Mouse (Mus musculus): ENCODE measurements around the gene Glp2r.
A peak's percentile ranks its signal among the peaks of the same experiment; 100 is the strongest.

Gene Glp2r

DNA sequence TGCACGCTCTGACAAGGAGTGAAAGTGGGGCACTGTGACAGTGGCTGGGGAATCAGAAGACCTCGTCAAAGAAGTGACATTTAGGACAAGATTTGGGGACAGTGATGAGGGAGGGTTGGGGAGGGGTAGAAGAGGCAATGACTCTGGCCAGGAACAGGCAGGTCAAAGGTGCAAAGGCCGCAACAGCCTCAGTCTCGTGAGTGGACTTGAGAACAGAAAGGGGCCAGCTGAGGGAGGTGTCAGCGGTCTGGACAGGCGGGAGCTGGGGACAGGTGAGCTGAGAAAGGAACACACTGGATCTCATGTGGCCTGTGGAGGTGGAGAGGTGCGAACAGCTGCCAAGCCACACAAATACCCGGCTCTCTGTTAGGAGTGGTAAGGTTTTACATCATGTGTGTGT, 138.0 kb downstream of the Glp2r start:
- no peak for DNase-seq

DNA sequence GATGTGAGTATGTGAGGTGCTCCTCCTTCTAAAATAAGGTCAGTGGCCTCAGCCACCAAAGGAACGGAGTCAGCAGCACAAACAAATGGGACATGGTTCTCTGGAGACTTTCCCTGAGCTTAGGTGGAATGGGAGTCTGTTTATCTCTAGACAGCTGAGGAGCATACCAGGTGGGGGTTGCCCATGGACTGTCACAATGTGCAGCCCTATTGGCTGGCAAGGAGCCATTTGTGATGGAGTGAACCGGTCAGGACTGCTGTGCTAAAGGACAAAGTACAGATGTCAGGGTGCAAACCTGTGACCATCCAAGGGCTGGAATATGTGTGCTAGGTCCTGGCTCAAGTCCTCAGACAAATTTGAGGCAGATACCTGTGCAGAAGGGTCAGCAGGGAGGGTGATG, 142.4 kb downstream of the Glp2r start:
- DNase-seq = peak; percentile 39

DNA sequence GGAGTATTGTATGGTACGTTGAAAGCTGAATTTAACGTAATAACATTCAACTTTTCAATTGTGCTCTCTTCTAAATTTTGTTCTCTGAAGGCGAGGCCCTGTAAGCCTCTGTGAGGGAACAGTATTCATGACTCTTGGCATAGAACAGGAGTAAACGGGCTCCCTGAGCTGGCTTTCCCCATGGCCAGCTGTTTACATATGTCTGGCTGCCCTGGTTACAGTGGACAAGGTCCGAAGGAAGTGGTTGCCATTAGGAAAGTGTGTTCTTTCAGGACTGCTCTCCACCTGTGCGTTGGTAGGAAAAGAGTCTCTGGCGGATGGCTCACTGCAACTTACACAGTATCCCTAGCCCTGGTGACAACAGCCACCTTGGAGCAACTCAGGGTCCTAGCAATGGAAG, 143.8 kb downstream of the Glp2r start:
- no peak for DNase-seq

DNA sequence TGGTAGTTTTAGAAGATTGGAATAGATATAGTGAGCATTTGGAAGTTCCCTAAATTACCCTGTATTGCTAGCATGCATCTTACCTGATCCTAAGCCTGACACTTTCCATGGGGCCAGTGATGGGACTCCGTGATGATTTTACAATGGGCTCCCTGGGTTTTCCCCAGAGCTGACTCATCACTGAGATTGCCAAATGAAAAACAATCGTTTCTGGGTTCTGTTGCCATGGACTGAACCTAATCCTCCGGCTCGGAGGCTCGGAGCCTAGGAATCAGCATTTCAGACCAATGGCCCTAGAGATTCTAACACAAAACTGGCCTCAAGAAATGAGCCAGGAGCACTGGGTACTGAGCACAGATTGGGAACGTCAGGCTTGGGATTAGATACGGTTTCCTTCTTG, 148.6 kb downstream of the Glp2r start:
- no peak for DNase-seq

DNA sequence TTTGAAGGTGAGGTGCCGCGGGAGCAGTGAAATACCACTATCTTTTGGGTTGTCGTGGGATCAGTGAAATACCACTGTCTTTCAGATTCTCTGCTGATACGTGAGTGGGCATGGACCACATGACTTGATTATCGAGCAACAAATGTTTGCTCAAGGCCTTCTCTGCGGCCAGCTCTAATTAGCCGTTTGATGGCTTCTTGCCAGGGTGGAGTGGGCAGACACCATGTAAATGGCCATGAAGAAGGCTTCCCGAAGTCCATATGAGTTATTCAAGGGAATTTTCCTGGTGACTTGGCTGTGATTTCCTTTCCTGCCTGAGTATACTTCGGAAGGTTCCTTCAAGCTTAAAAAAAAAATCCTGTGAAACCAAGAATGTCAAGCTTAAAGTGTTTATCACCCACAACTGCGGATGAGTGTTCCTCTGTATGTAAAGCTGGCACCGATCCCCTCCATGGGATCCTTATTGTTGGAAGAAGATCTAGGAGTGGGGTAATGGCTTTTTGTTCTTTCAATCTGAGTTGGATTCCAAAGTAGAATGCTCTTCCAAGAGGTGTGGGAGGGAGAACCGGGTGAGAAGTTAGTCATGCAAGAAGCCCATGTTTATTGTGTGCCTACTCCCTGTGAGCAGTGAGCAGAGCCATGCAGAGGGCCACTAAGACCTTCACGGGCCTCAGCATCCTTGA, 154.3 kb downstream of the Glp2r start:
- no peak for DNase-seq

DNA sequence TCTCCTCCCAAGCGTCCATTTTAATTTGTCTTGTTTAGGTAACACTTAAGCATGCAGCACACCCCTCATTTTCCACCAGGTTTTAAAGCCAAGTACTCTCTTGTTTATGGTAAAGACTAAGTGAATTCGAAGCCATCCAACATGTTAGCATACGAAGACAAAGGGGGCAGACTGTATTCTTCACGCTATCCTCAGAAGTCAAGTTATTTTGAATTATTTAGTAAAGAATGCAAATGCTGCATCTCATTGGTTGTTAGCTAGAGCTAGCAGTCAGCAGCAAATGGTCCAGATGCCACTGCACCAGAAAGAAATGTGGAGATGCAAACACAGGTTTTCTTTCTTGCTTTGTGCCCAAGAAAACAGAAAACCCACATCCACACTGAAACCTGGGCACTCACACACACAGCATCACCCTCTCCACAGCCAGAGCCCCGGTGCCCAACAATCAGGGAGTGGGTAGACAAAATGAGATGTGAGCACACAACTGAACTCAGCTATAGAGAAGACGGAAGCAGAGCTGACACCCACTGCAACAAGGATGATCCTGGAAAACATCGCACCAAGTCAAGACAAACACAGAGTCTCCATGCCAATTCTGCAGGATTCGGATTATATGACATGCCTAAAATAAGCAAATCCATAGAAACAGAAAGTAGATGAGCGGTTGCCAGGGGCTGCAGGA, 158.7 kb downstream of the Glp2r start:
- no peak for DNase-seq

Measured in kidney, postnatal 10 days (tissue).